Mouse (Mus musculus) lung, postnatal 0 days (tissue): ENCODE data around the gene Pms1.

Experiments
- CTCF ChIP-seq: IDR thresholded peaks from 2 replicates; pipeline ENCODE4 v1.5.1; 2016; ENCODE audit warnings: antibody characterized with exemption, mild to moderate bottlenecking
- EP300 ChIP-seq: IDR thresholded peaks from 2 replicates; pipeline ENCODE4 v1.6.1; 2016; ENCODE audit warnings: antibody characterized with exemption, mild to moderate bottlenecking, control low read depth

DNA sequence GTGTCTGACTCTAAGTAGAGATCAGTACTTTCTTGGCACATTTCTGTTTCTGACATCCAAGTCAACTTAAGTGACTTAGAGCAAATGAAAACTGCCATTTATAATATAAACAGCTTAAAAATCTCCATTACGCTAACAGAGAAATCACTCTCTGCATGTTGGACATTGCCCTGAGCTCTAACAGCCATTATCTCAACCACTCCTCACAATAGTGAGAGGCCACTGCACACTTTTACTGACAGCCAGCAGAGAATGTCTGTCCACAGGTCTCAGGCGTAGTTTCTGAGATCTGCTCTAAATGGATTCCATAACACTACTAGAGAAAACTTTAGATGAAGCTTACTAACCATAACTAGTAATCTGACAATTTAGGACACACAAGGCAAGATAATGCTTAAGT, 92.9 kb downstream of the Pms1 start:
- no peak for TF ChIP-seq CTCF
- TF ChIP-seq EP300 = no peak
